Mouse (Mus musculus): Measurements from ENCODE around the gene Kirrel.

Gene Kirrel

GRCm38 (mm10) chr3:87082235-87082634, 92.3 kb downstream of the Kirrel start:
- TF ChIP-seq GATA4 (IDR thresholded peaks at IDR 0.05; ENCODE audit: insufficient replicate concordance, low read length), result no peak

- no peak for TF ChIP-seq GATA4 (IDR thresholded peaks at IDR 0.05; ENCODE audit: insufficient replicate concordance, low read length)
Measured at GRCm38 (mm10) chr3:87079751-87080150, 94.8 kb downstream of the Kirrel start.

- TF ChIP-seq GATA4 (IDR thresholded peaks at IDR 0.05; ENCODE audit: insufficient replicate concordance, low read length), result no peak
Measured at GRCm38 (mm10) chr3:87079301-87079700, 95.2 kb downstream of the Kirrel start.

GRCm38 (mm10) chr3:87077681-87078080, 96.9 kb downstream of the Kirrel start:
- TF ChIP-seq GATA4 (IDR thresholded peaks at IDR 0.05; ENCODE audit: insufficient replicate concordance, low read length), result no peak

- TF ChIP-seq GATA4 (IDR thresholded peaks at IDR 0.05; ENCODE audit: insufficient replicate concordance, low read length), result no peak
Measured at GRCm38 (mm10) chr3:87076899-87077298, 97.6 kb downstream of the Kirrel start.

GRCm38 (mm10) chr3:87076161-87076560, 98.4 kb downstream of the Kirrel start:
- no peak for TF ChIP-seq GATA4 (IDR thresholded peaks at IDR 0.05; ENCODE audit: insufficient replicate concordance, low read length)

- no peak for TF ChIP-seq GATA4 (IDR thresholded peaks at IDR 0.05; ENCODE audit: insufficient replicate concordance, low read length)
Measured at GRCm38 (mm10) chr3:87072612-87073515, 101.7 kb downstream of the Kirrel start.

- no peak for TF ChIP-seq GATA4 (IDR thresholded peaks at IDR 0.05; ENCODE audit: insufficient replicate concordance, low read length)
Measured at GRCm38 (mm10) chr3:87072191-87072590, 102.4 kb downstream of the Kirrel start.

GRCm38 (mm10) chr3:87067396-87067975, 107.1 kb downstream of the Kirrel start:
- TF ChIP-seq GATA4 (IDR thresholded peaks at IDR 0.05; ENCODE audit: insufficient replicate concordance, low read length), result no peak

GRCm38 (mm10) chr3:87053939-87054338, 120.6 kb downstream of the Kirrel start:
- no peak for TF ChIP-seq GATA4 (IDR thresholded peaks at IDR 0.05; ENCODE audit: insufficient replicate concordance, low read length)

- TF ChIP-seq GATA4 (IDR thresholded peaks at IDR 0.05; ENCODE audit: insufficient replicate concordance, low read length), result no peak
Measured at GRCm38 (mm10) chr3:87047801-87048200, 126.7 kb downstream of the Kirrel start.

- TF ChIP-seq GATA4 (IDR thresholded peaks at IDR 0.05; ENCODE audit: insufficient replicate concordance, low read length), result no peak
Measured at GRCm38 (mm10) chr3:87041733-87042132, 132.8 kb downstream of the Kirrel start.

- no peak for TF ChIP-seq GATA4 (IDR thresholded peaks at IDR 0.05; ENCODE audit: insufficient replicate concordance, low read length)
Measured at GRCm38 (mm10) chr3:87038500-87038899, 136.0 kb downstream of the Kirrel start.

GRCm38 (mm10) chr3:87034061-87034460, 140.5 kb downstream of the Kirrel start:
- TF ChIP-seq GATA4 (IDR thresholded peaks at IDR 0.05; ENCODE audit: insufficient replicate concordance, low read length), result no peak

- TF ChIP-seq GATA4 (IDR thresholded peaks at IDR 0.05; ENCODE audit: insufficient replicate concordance, low read length), result no peak
Measured at GRCm38 (mm10) chr3:87033357-87033756, 141.2 kb downstream of the Kirrel start.

GRCm38 (mm10) chr3:87030855-87031254, 143.7 kb downstream of the Kirrel start:
- TF ChIP-seq GATA4 (IDR thresholded peaks at IDR 0.05; ENCODE audit: insufficient replicate concordance, low read length), result no peak

Data from liver, adult (tissue).